Mouse (Mus musculus): Measurements from ENCODE around the gene Mov10l1.

DNA sequence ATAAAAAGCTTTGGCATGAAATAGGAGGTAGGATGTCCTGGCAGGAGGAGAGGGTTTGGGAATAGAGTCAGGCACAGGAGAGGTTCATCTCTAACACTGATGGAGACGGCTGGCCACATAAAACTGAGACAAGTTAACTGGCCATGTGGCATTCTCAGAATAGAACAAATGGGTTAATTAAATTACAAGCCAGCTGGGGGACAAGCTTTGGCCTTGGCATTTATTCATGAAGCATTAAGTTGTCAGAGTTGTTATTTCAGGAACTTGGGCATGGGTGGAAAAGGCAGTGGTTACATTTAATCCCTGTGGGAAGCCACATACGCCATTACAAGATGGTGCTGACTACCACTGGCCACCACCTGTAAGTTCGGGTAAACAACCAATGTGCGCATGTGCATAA lies 31.5 kb upstream of the Mov10l1 start:
- no peak for TF ChIP-seq CTCF (IDR thresholded peaks at IDR 0.05; ENCODE audit: extremely low read depth, insufficient read length, insufficient replicate concordance, low read depth, low read length)
- no peak for TF ChIP-seq POLR2A (IDR thresholded peaks at IDR 0.05; ENCODE audit: low read depth, low read length)

Measured in small intestine, adult 2 months (tissue).